Mouse (Mus musculus): ENCODE measurements around the gene Taar2. TPM values are rescaled to one million over a fixed set of nuclear protein-coding genes. Genes with fewer than 3 reads are reported as not detected.

Taar2 gene
- not detected in 2 replicates for polyA plus RNA-seq (2012; rRNA removed)

DNA sequence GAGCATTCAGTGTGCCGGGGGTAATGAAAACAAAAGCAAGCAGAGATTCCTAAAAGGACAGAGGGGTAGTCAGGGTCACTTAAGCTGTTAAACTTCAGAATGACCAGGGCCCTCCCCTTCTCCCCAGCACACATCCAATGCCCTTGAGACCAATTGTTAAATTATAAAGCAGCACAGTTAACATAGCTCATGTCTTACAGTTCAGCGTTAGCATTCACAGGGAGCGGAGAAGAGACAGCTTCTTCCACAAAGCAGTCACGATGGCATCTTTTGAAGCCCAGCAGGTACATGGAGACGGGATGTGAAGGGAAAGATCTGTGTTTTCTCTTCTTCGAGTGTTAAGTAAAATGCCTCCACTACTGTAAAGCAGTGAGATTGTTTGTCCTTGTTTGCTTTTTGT is at the start of gene Taar2:
Taar2 (plus strand) TSS at position 261 of the 400 bp plus-strand sequence.
- Histone ChIP-seq H3K4me3 (ENCODE audit: insufficient read depth, low read length) (no peak within 1 kb of the TSS), H3K4me1 (ENCODE audit: control insufficient read depth, insufficient read depth, low read length) (no peaks in the 10 kb centered on the region), H3K27ac (ENCODE audit: insufficient read depth, low read length) (no peak within 1 kb of the TSS)
- TF ChIP-seq POLR2A (IDR thresholded peaks at IDR 0.05; ENCODE audit: extremely low read depth, insufficient read depth, low read length) (no peak), CTCF (IDR thresholded peaks at IDR 0.05; ENCODE audit: extremely low read depth, insufficient read depth, low read length) (no peak)

GRCm38 (mm10) chr10:23892987-23893386 is 45.4 kb upstream of the Taar2 start:
- TF ChIP-seq CTCF (IDR thresholded peaks at IDR 0.05; ENCODE audit: extremely low read depth, insufficient read depth, low read length) (no peak), POLR2A (IDR thresholded peaks at IDR 0.05; ENCODE audit: extremely low read depth, insufficient read depth, low read length) (no peak)
- Histone ChIP-seq H3K4me3 (ENCODE audit: insufficient read depth, low read length) (no peak overlapping the region), H3K4me1 (ENCODE audit: control insufficient read depth, insufficient read depth, low read length) (no peaks in the 10 kb centered on the region), H3K27ac (ENCODE audit: insufficient read depth, low read length) (no peak overlapping the region)

DNA sequence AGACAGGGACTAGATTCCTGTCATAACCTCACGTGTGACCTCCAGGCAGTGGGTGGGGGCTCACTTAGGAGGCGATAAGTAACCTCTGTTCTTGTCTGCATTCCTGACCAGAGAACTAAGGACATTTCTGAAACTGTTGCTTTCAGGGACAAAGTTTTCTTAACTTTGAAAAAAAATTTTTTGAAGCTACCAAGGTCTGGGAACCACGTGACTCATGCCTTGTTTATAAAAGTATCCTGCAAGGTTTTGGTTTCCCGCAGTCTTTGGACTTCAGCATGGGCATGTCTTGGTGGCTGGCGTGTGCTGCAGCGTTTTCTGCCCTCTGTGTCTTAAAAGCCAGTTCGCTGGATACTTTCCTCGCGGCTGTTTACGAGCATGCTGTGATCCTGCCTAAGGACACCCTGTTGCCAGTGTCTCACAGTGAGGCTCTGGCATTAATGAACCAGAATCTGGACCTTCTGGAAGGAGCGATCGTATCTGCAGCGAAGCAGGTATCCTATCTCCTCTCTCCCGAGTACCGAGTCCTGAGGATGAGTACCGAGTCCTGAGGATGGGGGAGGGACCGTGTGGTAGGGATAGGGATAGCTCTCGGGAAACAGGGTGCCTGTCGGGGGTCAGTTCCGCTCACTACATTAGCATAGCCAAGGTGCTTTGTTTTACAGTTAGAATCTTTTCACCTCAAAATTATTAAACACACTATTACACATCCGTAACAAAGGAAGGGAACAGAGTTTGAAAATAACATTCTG is 43.6 kb upstream of the Taar2 start, which contains the start of gene Vnn1:
Vnn1 (plus strand) TSS at position 88 of the 749 bp plus-strand sequence.
- no peaks in the 10 kb centered on the region for H3K4me1 ChIP-seq (ENCODE audit: control insufficient read depth, insufficient read depth, low read length)
- TF ChIP-seq POLR2A (IDR thresholded peaks at IDR 0.05; ENCODE audit: extremely low read depth, insufficient read depth, low read length) (no peak), CTCF (IDR thresholded peaks at IDR 0.05; ENCODE audit: extremely low read depth, insufficient read depth, low read length) (no peak)
- H3K4me3 ChIP-seq (ENCODE audit: insufficient read depth, low read length) = 0 out of 2 replicates have a peak within 1 kb of the TSS, but pooled peaks have one; percentile 6
- no peak within 1 kb of the TSS for H3K27ac ChIP-seq (ENCODE audit: insufficient read depth, low read length)

- H3K4me1 ChIP-seq (ENCODE audit: control insufficient read depth, insufficient read depth, low read length) = no peaks in the 10 kb centered on the region
- no peak overlapping the region for H3K4me3 ChIP-seq (ENCODE audit: insufficient read depth, low read length)
- TF ChIP-seq CTCF (IDR thresholded peaks at IDR 0.05; ENCODE audit: extremely low read depth, insufficient read depth, low read length) (no peak), POLR2A (IDR thresholded peaks at IDR 0.05; ENCODE audit: extremely low read depth, insufficient read depth, low read length) (no peak)
- H3K27ac ChIP-seq (ENCODE audit: insufficient read depth, low read length) = no peak overlapping the region
Measured at GRCm38 (mm10) chr10:23895376-23895775, 43.0 kb upstream of the Taar2 start.

GRCm38 (mm10) chr10:23901119-23901518 is 37.3 kb upstream of the Taar2 start:
- Histone ChIP-seq H3K4me3 (ENCODE audit: insufficient read depth, low read length) (no peak overlapping the region), H3K4me1 (ENCODE audit: control insufficient read depth, insufficient read depth, low read length) (no peaks in the 10 kb centered on the region)
- TF ChIP-seq POLR2A (IDR thresholded peaks at IDR 0.05; ENCODE audit: extremely low read depth, insufficient read depth, low read length) (no peak), CTCF (IDR thresholded peaks at IDR 0.05; ENCODE audit: extremely low read depth, insufficient read depth, low read length) (no peak)

DNA sequence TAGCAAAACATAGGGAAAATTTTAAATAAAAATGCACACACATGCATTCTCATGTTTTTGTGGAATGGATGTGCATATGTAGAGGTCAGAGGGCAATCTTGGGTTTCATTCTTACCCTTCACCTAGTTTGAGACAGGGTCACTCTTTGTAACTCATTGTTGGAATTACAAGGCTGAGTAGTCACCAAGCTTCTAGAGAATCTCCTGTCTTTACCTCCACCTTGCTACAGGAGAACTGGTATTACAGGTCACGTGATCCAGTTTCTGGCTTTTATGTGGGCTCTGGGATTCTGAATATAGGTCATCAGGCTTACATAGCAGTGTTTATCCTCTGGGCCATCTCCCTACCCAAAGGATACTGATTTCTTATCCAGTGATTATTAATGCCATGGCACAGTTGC is 32.7 kb upstream of the Taar2 start:
- no peak for TF ChIP-seq POLR2A (IDR thresholded peaks at IDR 0.05; ENCODE audit: extremely low read depth, insufficient read depth, low read length)
- TF ChIP-seq CTCF (IDR thresholded peaks at IDR 0.05; ENCODE audit: extremely low read depth, insufficient read depth, low read length) = no peak
- no peak overlapping the region for H3K4me3 ChIP-seq (ENCODE audit: insufficient read depth, low read length)
- no peak overlapping the region for H3K27ac ChIP-seq (ENCODE audit: insufficient read depth, low read length)
- H3K4me1 ChIP-seq (ENCODE audit: control insufficient read depth, insufficient read depth, low read length) = no peaks in the 10 kb centered on the region

More at GRCm38 (mm10) chr10:23901119-23901518, 37.3 kb upstream of the Taar2 start:
- no peak overlapping the region for H3K27ac ChIP-seq (ENCODE audit: insufficient read depth, low read length)

DNA sequence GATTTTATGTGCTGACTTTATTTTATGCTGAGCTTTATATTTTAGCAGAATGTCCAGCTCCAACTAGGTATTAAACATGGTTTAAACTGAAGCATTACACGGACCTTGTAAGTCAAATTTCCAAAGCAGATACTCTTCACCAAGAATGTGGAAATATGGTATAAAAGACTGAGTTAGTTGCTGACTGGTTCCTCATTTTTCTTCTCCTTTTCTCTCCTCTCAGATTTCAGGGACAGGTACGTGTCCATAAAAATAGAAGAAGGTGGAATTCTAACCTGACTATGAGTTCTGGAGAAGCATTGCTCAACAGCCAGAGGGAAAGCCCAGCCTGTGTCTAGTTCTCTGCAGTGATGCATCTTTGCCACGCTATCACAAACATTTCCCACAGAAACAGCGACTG is 18.3 kb upstream of the Taar2 start, which contains the start of gene Taar1:
Taar1 (plus strand) TSS at position 301 of the 400 bp plus-strand sequence.
- Histone ChIP-seq H3K4me1 (ENCODE audit: control insufficient read depth, insufficient read depth, low read length) (no peaks in the 10 kb centered on the region), H3K4me3 (ENCODE audit: insufficient read depth, low read length) (no peak within 1 kb of the TSS), H3K27ac (ENCODE audit: insufficient read depth, low read length) (no peak within 1 kb of the TSS)
- TF ChIP-seq CTCF (IDR thresholded peaks at IDR 0.05; ENCODE audit: extremely low read depth, insufficient read depth, low read length) = no peak
- no peak for TF ChIP-seq POLR2A (IDR thresholded peaks at IDR 0.05; ENCODE audit: extremely low read depth, insufficient read depth, low read length)

DNA sequence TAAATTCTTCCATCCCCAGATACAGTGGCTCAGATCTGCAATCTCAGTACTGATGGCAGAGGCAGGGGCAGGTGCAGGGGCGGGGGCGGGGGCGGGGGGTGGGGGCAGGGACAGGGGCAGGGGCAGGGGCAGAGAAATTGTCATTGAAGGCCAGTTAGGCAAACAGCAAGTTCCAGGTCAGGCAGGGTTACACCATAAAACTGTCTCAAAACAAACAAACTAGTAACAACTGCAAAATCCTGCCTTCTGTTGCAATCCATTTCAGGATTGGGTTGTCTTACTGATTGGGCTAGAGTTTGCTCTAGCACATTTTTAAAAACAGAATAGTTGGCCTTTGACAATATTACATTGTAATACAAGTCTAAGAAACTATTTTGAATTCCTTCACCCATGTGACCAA is 15.9 kb upstream of the Taar2 start:
- H3K27ac ChIP-seq (ENCODE audit: insufficient read depth, low read length) = no peak overlapping the region
- no peaks in the 10 kb centered on the region for H3K4me1 ChIP-seq (ENCODE audit: control insufficient read depth, insufficient read depth, low read length)
- TF ChIP-seq POLR2A (IDR thresholded peaks at IDR 0.05; ENCODE audit: extremely low read depth, insufficient read depth, low read length) (no peak), CTCF (IDR thresholded peaks at IDR 0.05; ENCODE audit: extremely low read depth, insufficient read depth, low read length) (no peak)
- H3K4me3 ChIP-seq (ENCODE audit: insufficient read depth, low read length) = no peak overlapping the region

DNA sequence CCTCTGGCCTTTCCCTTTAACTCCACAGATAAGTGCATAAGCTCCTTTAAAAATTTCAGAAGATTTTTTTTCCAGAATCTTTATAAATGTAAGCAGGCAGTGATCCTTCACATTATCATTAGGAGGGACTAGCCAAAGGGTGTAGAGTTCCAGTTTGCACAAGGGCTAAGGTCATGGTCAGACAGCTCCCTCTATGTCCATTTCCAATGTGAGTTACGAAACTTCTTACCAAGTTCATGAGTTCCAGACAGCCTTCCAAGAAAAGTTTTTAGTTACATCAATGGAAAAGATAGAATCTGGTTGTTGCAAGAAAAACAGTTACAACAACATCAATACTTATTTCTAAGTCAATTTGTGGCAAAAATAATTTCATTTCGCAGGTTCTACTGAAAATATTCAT is 14.4 kb upstream of the Taar2 start:
- Histone ChIP-seq H3K4me1 (ENCODE audit: control insufficient read depth, insufficient read depth, low read length) (no peaks in the 10 kb centered on the region), H3K4me3 (ENCODE audit: insufficient read depth, low read length) (no peak overlapping the region), H3K27ac (ENCODE audit: insufficient read depth, low read length) (no peak overlapping the region)
- TF ChIP-seq POLR2A (IDR thresholded peaks at IDR 0.05; ENCODE audit: extremely low read depth, insufficient read depth, low read length) = no peak
- TF ChIP-seq CTCF (IDR thresholded peaks at IDR 0.05; ENCODE audit: extremely low read depth, insufficient read depth, low read length) = no peak

DNA sequence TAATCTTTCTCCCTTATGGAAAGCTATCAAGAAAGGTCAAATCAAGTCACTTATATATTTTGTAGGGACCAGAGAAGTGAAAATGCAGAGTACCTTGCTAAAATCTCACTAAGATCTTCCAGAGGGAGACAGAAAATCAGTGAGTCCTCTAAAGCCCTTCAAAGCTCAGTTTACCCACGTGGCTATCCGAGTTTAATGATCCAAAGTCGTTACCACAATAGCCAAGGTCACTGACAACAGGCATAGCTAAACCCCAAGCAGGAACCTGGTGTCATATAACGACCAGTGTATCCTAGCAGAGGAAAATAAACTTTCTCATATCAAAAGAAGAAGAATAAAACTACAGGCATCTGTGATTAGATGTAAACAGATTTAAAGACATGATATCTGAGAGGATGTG is 759 bp upstream of the Taar2 start:
- Histone ChIP-seq H3K4me3 (ENCODE audit: insufficient read depth, low read length) (no peak overlapping the region), H3K27ac (ENCODE audit: insufficient read depth, low read length) (no peak overlapping the region), H3K4me1 (ENCODE audit: control insufficient read depth, insufficient read depth, low read length) (no peaks in the 10 kb centered on the region)
- no peak for TF ChIP-seq CTCF (IDR thresholded peaks at IDR 0.05; ENCODE audit: extremely low read depth, insufficient read depth, low read length)
- TF ChIP-seq POLR2A (IDR thresholded peaks at IDR 0.05; ENCODE audit: extremely low read depth, insufficient read depth, low read length) = no peak

Data from cortical plate, adult 2 months (tissue).